Comparison of ENCODE assay signal across 8 mouse cellular contexts in the genomic region with DNA sequence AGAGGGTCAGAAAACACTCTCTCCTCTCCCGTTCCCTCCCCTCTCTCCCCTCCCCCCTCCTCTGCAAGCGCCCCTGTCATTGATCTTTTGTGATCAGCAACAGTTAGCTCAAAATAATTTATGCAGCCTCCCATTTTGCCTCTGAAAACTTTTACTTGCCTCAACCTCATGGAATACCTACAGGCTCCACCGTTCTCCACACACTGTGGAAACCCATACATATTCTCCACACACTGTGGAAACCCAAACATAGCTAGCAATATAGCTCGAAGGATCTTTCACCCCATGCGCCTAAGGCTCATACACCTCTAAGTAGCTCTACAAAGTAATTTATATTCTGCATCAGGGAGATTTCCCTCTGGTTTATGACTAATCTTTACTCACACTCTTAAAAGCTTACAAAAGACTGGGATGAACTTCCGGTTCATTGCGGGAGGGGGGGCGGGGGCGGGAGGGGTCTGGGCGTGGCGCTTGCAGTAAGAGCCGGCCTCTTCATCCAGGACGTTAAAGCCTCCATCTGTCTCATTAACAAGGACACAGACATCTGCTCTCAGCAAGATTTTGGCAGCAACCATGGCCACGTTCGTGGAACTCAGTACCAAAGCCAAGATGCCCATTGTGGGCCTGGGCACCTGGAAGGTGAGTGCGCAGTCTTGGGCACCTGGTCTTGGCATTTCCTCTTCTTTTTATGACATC. TPM values are rescaled to one million over a fixed set of nuclear protein-coding genes. Genes with fewer than 3 reads are reported as not detected.
DNase-seq lines count a peak whose midpoint lies in the region; ATAC-seq and TF ChIP-seq lines count a peak whose summit lies in the region.

A gene (plus strand): TSS at position 462 of the 696 bp plus-strand sequence.

- no peaks in the 10 kb centered on the region for H3K9me3 ChIP-seq in lung, embryonic 16.5 days (ENCODE audit: control insufficient read depth, low read length)
- H3K9me3 ChIP-seq in heart, embryonic 12.5 days (replicated peaks): no peaks in the 10 kb centered on the region

- no peak for TF ChIP-seq CTCF in small intestine, adult 2 months (IDR thresholded peaks at IDR 0.05; ENCODE audit: extremely low read depth, insufficient read length, insufficient replicate concordance, low read depth, low read length)

- no peak for DNase-seq in lung, postnatal 4 days
- peak; percentile 86 for DNase-seq in cerebellum, adult 9-10 months
- peak; percentile 24 for DNase-seq in liver
- DNase-seq in left cerebral cortex, adult 8-10 months (ENCODE audit: low spot score in 2 of 2): no peak
- no peak for DNase-seq in layer of hippocampus, postnatal 10 days (ENCODE audit: low spot score in 2 of 2)

- 13% methylated on average over 16 of the region's 16 CpGs for WGBS in lung, embryonic 16.5 days
- WGBS in heart, embryonic 12.5 days: 12% methylated on average over 16 of the region's 16 CpGs
- 14% methylated on average over 16 of the region's 16 CpGs for WGBS in small intestine, adult 2 months

- peak within 1 kb of the TSS; percentile 40 for H3K9ac ChIP-seq in lung, embryonic 16.5 days (ENCODE audit: low read length)
- peak within 1 kb of the TSS; percentile 62 for H3K9ac ChIP-seq in heart, embryonic 12.5 days

- H3K27ac ChIP-seq in lung, embryonic 16.5 days (ENCODE audit: low read length): peak within 1 kb of the TSS; percentile 60
- peak within 1 kb of the TSS; percentile 72 for H3K27ac ChIP-seq in heart, embryonic 12.5 days (ENCODE audit: poor library complexity, severe bottlenecking)
- H3K27ac ChIP-seq in small intestine, adult 2 months (ENCODE audit: insufficient read depth, low read depth, low read length): no peak within 1 kb of the TSS

- H3K27me3 ChIP-seq in lung, embryonic 16.5 days (ENCODE audit: control insufficient read depth, insufficient read depth, low read depth, low read length): no peaks in the 10 kb centered on the region
- H3K27me3 ChIP-seq in heart, embryonic 12.5 days (replicated peaks): no peaks in the 10 kb centered on the region
- no peaks in the 10 kb centered on the region for H3K27me3 ChIP-seq in small intestine, adult 2 months (ENCODE audit: control insufficient read depth, insufficient read depth, low read length)

- no peaks in the 10 kb centered on the region for H3K36me3 ChIP-seq in lung, embryonic 16.5 days (ENCODE audit: control insufficient read depth, insufficient read depth, low read length)
- H3K36me3 ChIP-seq in heart, embryonic 12.5 days: no peaks in the 10 kb centered on the region
- no peaks in the 10 kb centered on the region for H3K36me3 ChIP-seq in small intestine, adult 2 months (ENCODE audit: control insufficient read depth, insufficient read depth, low read length)

- ATAC-seq in lung, embryonic 16.5 days (ENCODE audit: low read depth): peak; percentile 71
- 0 out of 2 replicates have a peak, but pooled peaks have one; percentile 18 for ATAC-seq in heart, embryonic 12.5 days (ENCODE audit: insufficient number of reproducible peaks, low FRiP score)

- no peak for TF ChIP-seq POLR2A in small intestine, adult 2 months (IDR thresholded peaks at IDR 0.05; ENCODE audit: low read depth, low read length)

- peaks cover 20% of the 10 kb centered on the region for H3K4me1 ChIP-seq in lung, embryonic 16.5 days (replicated peaks; ENCODE audit: control insufficient read depth, insufficient read depth, low read length)
- peaks cover 31% of the 10 kb centered on the region for H3K4me1 ChIP-seq in heart, embryonic 12.5 days (replicated peaks)
- peaks cover 9% of the 10 kb centered on the region; the same call in 1 of the 2 replicates for H3K4me1 ChIP-seq in small intestine, adult 2 months (ENCODE audit: control insufficient read depth, insufficient read depth, insufficient read length, low read length)

- peak within 1 kb of the TSS; percentile 62 for H3K4me2 ChIP-seq in lung, embryonic 16.5 days (ENCODE audit: low read depth, low read length)
- H3K4me2 ChIP-seq in heart, embryonic 12.5 days: peak within 1 kb of the TSS; percentile 71

- H3K4me3 ChIP-seq in lung, embryonic 16.5 days (ENCODE audit: low read length): peak within 1 kb of the TSS; percentile 43
- H3K4me3 ChIP-seq in heart, embryonic 12.5 days: peak within 1 kb of the TSS; percentile 38
- peak within 1 kb of the TSS; percentile 23 for H3K4me3 ChIP-seq in small intestine, adult 2 months (ENCODE audit: low read depth, low read length)

RNA-seq across cellular contexts. Expression of the gene that starts here (rescaled TPM):
- 7.5 and 8.2 TPM in 2 replicates for polyA plus RNA-seq in lung, embryonic 16.5 days (2015; fragmentation: Nextera tagmentation; extraction: Ambion mirVana)
- 15.3 and 16.0 TPM in 2 replicates for polyA plus RNA-seq in heart, embryonic 12.5 days (2016; fragmentation: Nextera tagmentation; extraction: Ambion mirVana)
- polyA plus RNA-seq in small intestine, adult 2 months (2012; rRNA removed): 2.0 and 23.5 TPM in 2 replicates
- 1 to 10 TPM in 1 of 4 experiments, under 1 TPM in 2, not detected in 1; 0.89 to 1.2 (median 0.89) TPM for total RNA-seq in left cerebral cortex, adult 8-10 months (2022)
- total RNA-seq in layer of hippocampus, postnatal 10 days (2021): 1 to 10 TPM in 1 of 2 experiments, under 1 TPM in 1; 0.67 to 1.1 TPM

Comparison
In these comparisons a context has a peak if more than half of its experiments do, and no peak if none do; other contexts are left out.
1. DNase-seq: peak in cerebellum, adult 9-10 months (single experiment) and liver (single experiment); none in lung, postnatal 4 days (0 of 2), left cerebral cortex, adult 8-10 months (0 of 2) and layer of hippocampus, postnatal 10 days (0 of 2).
2. Peak in every context shown above with its lines, with median percentiles within 50 percentile points of each other: H3K4me3 ChIP-seq.